Mouse (Mus musculus) small intestine, adult 2 months (tissue): ENCODE measurements around the gene Zfhx3.

Experiments used
- CTCF ChIP-seq: fragments of 200-500 bp; IDR thresholded peaks from 2 replicates; pipeline ENCODE4 v1.5.1; 2012; ENCODE audit warnings: low read depth, mild to moderate bottlenecking, control low read depth, inconsistent platforms, low read length, moderate library complexity, mixed read lengths; ENCODE audit not compliant: insufficient replicate concordance, insufficient read length; ENCODE audit errors: extremely low read depth
- POLR2A ChIP-seq: fragments of 200-500 bp; IDR thresholded peaks from 2 replicates; pipeline ENCODE4 v1.6.1; 2012; ENCODE audit warnings: low read depth, mild to moderate bottlenecking, control low read depth, inconsistent platforms, low read length, moderate library complexity

DNA sequence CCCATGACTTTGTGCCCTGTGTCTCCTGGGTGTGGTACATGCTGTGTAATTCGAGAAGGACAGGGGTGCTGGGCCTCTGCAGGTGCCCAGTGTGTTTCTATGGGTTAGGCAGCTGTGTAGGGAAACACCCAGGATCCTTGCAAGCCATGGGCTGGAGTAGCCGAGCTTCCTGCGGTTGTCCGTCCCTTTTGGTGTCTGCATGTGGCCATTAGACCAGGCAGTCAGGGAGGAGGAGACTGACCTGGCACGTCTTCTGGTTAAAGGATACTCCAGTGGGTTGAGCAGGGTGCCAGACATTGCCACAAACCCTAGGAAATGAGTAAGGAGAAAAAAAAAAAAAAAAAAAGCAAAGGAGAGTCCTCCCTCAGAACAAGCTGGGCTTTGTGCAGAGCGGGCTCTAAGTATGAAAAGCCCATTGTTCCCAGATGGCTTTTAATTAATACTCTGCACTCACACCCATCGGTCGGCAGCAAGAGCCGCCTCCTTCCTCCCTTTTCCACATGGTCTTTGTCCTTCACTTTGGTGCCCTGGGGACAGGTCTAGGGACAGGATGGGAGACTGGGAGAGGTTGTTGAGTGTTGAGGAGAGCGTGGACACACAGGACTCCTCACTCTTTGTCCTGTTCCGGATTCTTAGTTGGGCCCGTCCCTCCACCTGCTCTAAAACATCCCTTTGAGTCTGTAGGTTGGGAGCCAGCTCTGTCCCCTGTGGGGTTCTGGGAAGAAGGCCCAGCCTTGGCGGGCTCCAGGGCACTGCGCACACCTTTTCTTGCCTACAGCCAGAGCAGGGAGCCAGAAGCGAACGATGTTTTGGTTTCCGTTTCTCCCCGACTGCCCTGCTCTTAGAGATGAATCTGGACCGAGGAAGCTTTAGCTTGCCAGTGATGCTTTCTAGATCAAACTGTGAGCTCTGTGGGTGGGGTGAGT lies 813.2 kb downstream of the Zfhx3 start:
- TF ChIP-seq POLR2A (no peak), CTCF (no peak)
